Mouse (Mus musculus) cerebellum, adult 2 months (tissue): ENCODE measurements around the gene Gnai3. TPM values are rescaled to one million over a fixed set of nuclear protein-coding genes. Genes with fewer than 3 reads are reported as not detected.

ENCODE experiments used
- DNase-seq, 2 experiments: peaks; one replicate each; pipeline ENCODE4 v3.0.0; 2021
- H3K27ac ChIP-seq: fragments of 200-500 bp; 2 replicates; pipeline ENCODE4 v1.5.1; 2012; ENCODE audit warnings: low read length, control low read depth, inconsistent platforms; ENCODE audit not compliant: insufficient read depth
- H3K27me3 ChIP-seq: fragments of 200-500 bp; 2 replicates; pipeline ENCODE4 v1.6.1; 2012; ENCODE audit warnings: inconsistent platforms, mild to moderate bottlenecking, low read length, moderate library complexity; ENCODE audit not compliant: control insufficient read depth, insufficient read depth
- H3K4me1 ChIP-seq: fragments of 200-500 bp; 2 replicates; pipeline ENCODE4 v1.6.1; 2011; ENCODE audit warnings: low read length; ENCODE audit not compliant: control insufficient read depth, insufficient read depth
- H3K4me3 ChIP-seq: fragments of 200-500 bp; replicated peaks from 2 replicates; pipeline ENCODE3; 2011; ENCODE audit warnings: mild to moderate bottlenecking, low read depth, low read length, control low read depth; ENCODE audit not compliant: insufficient read depth
- CTCF ChIP-seq: fragments of 200-500 bp; IDR thresholded peaks from 2 replicates; pipeline ENCODE4 v1.5.1; 2011; ENCODE audit warnings: low read depth, mild to moderate bottlenecking, control low read depth, low read length, moderate library complexity, borderline replicate concordance; ENCODE audit not compliant: insufficient read depth
- POLR2A ChIP-seq: fragments of 200-500 bp; IDR thresholded peaks from 2 replicates; pipeline ENCODE4 v1.6.1; 2011; ENCODE audit warnings: low read length, control low read depth, borderline replicate concordance; ENCODE audit not compliant: insufficient read depth
- WGBS: fragments of 180-500 bp; shearing (Covaris S2); methylation state at CpG from one replicate; pipeline ENCODE4 v1.1.7; 2018; 5-methylcytosine and 5-hydroxymethylcytosine counted together
- polyA plus RNA-seq: library from polyadenylated mRNA; depleted of rRNA; stranded (reverse); fragments of >200 nt; gene quantifications from 2 replicates; pipeline ENCODE4 v1.2.3, GENCODE M21; 2012; rRNA removed

Gene Gnai3
- polyA plus RNA-seq, 1 experiment = 25.6 TPM

DNA sequence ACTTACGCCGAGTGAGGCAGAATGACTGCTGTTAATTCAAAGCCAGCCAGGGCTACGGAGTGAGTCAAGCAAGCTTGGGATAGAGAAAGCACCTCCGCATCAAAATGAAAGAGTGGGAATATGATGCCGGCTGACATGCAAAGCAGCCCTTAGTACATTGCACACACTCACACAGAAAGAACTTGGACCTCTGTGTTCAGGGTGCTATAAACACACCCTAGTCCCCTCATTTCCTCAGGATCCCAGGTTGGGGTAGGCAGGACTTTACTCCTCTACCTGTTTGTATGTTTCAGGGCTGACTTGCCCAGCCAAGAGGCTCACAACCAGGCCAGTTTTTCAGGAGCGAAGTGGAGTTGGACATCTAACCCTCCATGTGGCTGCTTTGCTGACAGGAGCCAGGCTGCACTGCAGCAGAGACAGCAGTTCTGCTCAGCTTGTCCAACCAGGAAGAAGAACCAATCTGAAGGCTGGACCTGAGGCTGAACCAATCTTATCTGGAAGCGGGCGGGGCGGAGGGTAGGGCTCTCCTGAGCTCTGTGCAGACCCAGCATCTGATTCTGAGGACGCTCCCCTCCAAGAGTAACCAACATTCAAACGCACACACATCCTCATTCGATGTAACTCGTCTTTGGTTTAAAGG lies 76.6 kb downstream of the Gnai3 start:
- no peak for TF ChIP-seq POLR2A
- Histone ChIP-seq H3K27ac (no peak overlapping the region), H3K4me3 (no peak overlapping the region), H3K4me1 (peaks cover 3% of the 10 kb centered on the region), H3K27me3 (no peaks in the 10 kb centered on the region)
- 81% methylated on average over 13 of the region's 13 CpGs for WGBS
- no peak for DNase-seq

DNA sequence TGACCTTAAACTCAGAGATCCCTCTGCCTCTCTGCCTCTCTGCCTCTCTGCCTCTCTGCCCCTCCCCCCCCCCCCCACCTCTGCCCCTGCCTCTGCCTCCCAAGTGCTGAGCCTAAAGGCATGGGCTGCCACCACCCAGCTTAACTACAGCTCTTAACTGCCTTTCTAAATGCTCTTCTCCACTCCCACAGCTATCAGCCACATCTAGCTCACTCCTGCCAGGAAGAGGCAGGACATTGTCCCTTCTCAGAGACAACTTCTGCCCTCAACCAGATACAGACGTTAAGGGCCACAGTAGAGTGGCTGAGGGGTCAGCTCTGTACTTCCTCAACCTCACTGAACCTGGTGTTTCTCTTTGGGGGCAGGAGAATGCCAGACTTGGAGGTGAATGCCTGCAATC lies 77.1 kb downstream of the Gnai3 start:
- 26% methylated on average over 1 of the region's 1 CpGs for WGBS
- DNase-seq = no peak
- Histone ChIP-seq H3K27me3 (no peaks in the 10 kb centered on the region), H3K27ac (no peak overlapping the region), H3K4me3 (no peak overlapping the region), H3K4me1 (peaks cover 3% of the 10 kb centered on the region)
- TF ChIP-seq POLR2A = no peak
- TF ChIP-seq CTCF = no peak

DNA sequence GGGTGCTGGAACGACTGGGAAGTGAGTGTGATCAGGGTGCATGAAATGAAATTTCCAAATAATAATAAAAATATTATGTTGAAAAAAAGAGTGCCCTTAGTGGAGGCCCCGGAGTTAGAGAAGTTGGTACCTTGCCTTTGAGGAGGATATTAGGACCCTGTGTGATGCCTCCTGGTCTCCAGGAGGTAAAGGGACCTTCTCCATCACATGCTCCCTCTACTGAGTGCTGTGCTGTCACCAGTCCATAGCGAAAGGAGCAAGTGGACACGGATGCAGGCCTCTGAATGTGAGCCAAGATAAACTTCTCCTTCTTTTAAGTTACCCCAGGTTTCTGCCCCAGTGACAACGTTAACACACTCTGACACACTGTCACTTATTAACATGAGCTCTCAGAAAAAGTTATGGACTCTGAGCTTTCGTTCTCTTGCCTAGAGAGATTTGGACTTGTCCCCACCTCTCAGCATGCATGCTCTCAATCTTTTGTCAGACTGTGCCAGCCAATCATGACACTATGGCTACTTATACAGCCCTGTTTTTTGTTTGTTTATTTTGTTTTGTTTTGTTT lies 78.5 kb downstream of the Gnai3 start:
- Histone ChIP-seq H3K4me1 (no peaks in the 10 kb centered on the region), H3K27ac (no peak overlapping the region), H3K27me3 (no peaks in the 10 kb centered on the region), H3K4me3 (no peak overlapping the region)
- no peak for TF ChIP-seq POLR2A
- no peak for TF ChIP-seq CTCF
- no peak for DNase-seq
- 33% methylated on average over 6 of the region's 6 CpGs for WGBS

DNA sequence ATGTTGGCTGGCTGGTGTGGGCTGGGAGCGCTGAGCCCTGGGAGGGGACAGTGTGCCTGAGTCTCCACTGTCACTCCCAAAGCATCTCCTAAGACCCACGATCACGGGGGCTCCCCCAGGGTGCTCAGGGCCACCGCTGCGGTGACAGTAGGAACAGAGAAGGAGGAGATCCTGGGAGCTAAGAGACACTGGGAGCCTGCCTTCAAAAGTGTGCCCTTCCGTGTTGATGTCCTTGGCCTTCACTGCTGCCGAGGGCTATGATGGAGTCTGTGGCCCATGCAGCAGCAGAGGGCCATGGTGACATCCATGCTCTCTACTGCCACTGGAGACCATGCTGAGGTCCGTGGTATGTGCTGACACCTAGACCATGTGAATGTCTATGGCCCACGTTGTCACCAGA lies 80.4 kb downstream of the Gnai3 start:
- H3K27me3 ChIP-seq = no peaks in the 10 kb centered on the region
- H3K4me3 ChIP-seq = no peak overlapping the region
- no peak overlapping the region for H3K27ac ChIP-seq
- no peaks in the 10 kb centered on the region for H3K4me1 ChIP-seq
- DNase-seq = no peak
- 69% methylated on average over 9 of the region's 9 CpGs for WGBS
- TF ChIP-seq POLR2A (no peak), CTCF (no peak)

DNA sequence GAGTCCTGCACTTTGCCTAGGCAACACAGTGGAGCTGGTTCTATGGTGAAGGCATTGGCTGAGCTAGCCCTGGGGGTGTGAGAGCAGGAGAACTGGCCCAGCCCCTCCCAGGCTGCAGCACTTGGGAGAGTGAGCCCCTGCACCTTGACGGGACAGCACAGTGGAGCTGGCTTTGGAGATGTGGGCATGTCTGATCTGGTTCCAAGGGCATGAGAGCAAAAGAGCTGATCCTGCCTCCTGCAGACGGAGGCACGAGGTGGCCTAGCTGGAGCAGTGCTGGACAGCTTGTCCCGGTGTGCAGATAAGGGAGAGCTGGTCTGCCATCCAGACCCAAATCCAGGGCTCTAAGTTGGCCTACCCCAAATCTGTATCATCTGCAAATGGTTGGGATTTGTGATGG lies 81.3 kb downstream of the Gnai3 start:
- DNase-seq = no peak
- Histone ChIP-seq H3K4me1 (no peaks in the 10 kb centered on the region), H3K27ac (no peak overlapping the region), H3K27me3 (no peaks in the 10 kb centered on the region), H3K4me3 (no peak overlapping the region)
- 66% methylated on average over 4 of the region's 4 CpGs for WGBS
- TF ChIP-seq POLR2A (no peak), CTCF (no peak)

DNA sequence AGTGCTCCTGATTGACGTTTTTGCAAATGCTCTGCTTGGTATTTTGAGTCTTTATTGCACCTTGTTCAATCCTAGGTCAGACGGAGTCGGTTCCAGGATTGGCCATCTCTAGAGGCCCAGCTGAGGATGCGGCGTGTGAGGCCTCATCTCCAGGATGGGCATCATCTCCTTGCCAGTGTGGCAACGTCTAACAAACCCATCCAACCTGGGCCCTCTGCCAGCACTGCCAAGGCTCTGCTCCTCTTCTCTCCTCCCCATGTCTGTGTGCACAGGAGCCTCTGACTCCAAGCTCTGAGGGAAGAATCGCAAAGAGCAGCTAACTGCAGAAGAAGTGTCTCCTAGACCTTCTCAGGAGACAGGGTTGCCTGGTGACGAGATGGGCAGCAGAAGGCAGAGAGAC lies 83.3 kb downstream of the Gnai3 start:
- Histone ChIP-seq H3K27me3 (no peaks in the 10 kb centered on the region), H3K27ac (no peak overlapping the region), H3K4me1 (no peaks in the 10 kb centered on the region), H3K4me3 (no peak overlapping the region)
- 43% methylated on average over 8 of the region's 8 CpGs for WGBS
- no peak for TF ChIP-seq CTCF
- no peak for TF ChIP-seq POLR2A
- peak in 1 of 2 experiments; percentile 6 for DNase-seq

DNA sequence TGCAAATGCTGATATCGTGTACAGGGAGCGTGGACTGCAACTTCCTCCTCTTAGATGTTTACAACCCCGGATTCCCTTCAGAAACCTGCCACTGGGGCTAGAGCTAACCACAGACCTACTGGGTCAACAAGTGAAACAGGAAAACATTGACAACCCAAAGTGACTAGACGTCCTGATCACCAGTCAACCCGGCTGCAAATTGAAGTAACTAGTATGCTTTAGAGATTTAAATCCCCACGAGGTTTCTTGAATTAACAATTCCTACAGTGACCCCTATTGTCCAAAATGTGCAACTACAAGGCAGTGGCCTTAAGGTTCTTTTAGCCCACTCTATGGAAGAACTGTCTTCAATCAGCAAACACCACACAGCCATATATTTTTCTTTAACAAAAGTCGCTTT lies 84.5 kb downstream of the Gnai3 start:
- TF ChIP-seq POLR2A = no peak
- TF ChIP-seq CTCF = peak; percentile 38; the same call in 1 of the 2 replicates
- Histone ChIP-seq H3K27me3 (no peaks in the 10 kb centered on the region), H3K27ac (no peak overlapping the region), H3K4me3 (no peak overlapping the region), H3K4me1 (no peaks in the 10 kb centered on the region)
- no peak for DNase-seq
- 22% methylated on average over 7 of the region's 7 CpGs for WGBS

Other genes starting within 250 kb of the Gnai3 start
- 45.9 and 53.9 TPM in 2 replicates for gene Gstm7, start 214.3 kb downstream of the Gnai3 start, polyA plus RNA-seq
- gene Gstm6, start 202.4 kb downstream of the Gnai3 start, polyA plus RNA-seq = 4.1 and 4.6 TPM in 2 replicates
- not detected in 2 replicates for gene Gstm3, start 176.9 kb downstream of the Gnai3 start, polyA plus RNA-seq
- 3.9 and 5.7 TPM in 2 replicates for gene Gstm2, start 159.7 kb downstream of the Gnai3 start, polyA plus RNA-seq
- 323 and 346 TPM in 2 replicates for gene Gstm1, start 128.2 kb downstream of the Gnai3 start, polyA plus RNA-seq
- 11.3 and 11.8 TPM in 2 replicates for gene Gstm4, start 101.3 kb downstream of the Gnai3 start, polyA plus RNA-seq
- gene Ampd2, start 59.5 kb downstream of the Gnai3 start, polyA plus RNA-seq = 135 and 140 TPM in 2 replicates
- 0.11 and 0.47 TPM in 2 replicates for gene Gnat2, start 53.4 kb downstream of the Gnai3 start, polyA plus RNA-seq
- 6.2 and 6.5 TPM in 2 replicates for gene Gpr61, start 8.7 kb upstream of the Gnai3 start, polyA plus RNA-seq
- 50.8 and 53.5 TPM in 2 replicates for gene Amigo1, start 40.2 kb upstream of the Gnai3 start, polyA plus RNA-seq
- gene Cyb561d1, start 55.1 kb upstream of the Gnai3 start, polyA plus RNA-seq = 13.1 and 13.8 TPM in 2 replicates
- gene Atxn7l2, start 64.8 kb upstream of the Gnai3 start, polyA plus RNA-seq = 25.9 and 26.9 TPM in 2 replicates
- 2.4 TPM in 2 replicates for gene Sypl2, start 80.5 kb upstream of the Gnai3 start, polyA plus RNA-seq
- 111 and 112 TPM in 2 replicates for gene Psma5, start 110.8 kb upstream of the Gnai3 start, polyA plus RNA-seq
- 88.7 and 94.4 TPM in 2 replicates for gene Sort1, start 137.9 kb upstream of the Gnai3 start, polyA plus RNA-seq
- gene Mybphl, start 218.8 kb upstream of the Gnai3 start, polyA plus RNA-seq = 0.16 TPM in 1 of 2 replicates, not detected in the other
- 0.21 and 0.28 TPM in 2 replicates for gene Psrc1, start 237.7 kb upstream of the Gnai3 start, polyA plus RNA-seq